Mouse (Mus musculus): ENCODE results near the gene Gpatch8. TPM values are rescaled to one million over a fixed set of nuclear protein-coding genes. Genes with fewer than 3 reads are reported as not detected.

Gpatch8 gene
- 5.3 and 6.3 TPM in 2 replicates for polyA plus RNA-seq (2012; rRNA removed)

DNA sequence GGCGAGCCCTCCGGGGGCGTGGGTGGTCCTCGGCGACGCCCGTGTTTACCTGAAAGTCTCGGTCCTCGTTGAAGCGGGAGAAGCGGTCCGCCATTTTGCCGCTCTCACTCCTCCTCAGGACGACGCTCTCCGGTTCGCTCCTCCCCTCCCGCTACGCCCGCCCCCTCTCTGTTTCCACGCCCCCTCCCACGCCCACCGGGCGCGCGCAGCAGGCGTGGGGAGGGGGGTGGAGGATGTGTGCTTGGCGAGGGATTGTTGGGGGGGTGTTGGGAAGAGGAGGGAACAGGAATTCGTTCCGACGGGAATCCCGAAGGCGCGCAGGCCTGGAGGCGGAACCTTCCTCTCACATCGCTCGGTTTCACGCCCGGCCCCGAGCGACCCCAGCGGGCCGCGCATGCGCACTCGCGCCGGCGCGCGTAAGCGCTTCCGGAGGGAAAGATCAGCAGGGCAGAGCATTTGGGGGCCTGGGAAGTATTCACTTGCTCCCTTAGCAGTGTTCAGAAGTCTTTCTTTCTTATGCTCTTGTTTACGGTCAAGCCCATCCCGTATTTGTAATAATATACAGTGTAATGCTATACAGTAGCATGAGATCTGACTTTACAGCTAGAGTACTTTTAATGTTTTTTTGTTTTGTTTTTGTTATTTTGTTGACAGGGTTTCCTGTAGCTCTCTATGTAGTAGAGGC, at the start of gene Gpatch8:
Gene Gpatch8 (minus strand): TSS at position 362 of the 685 bp plus-strand sequence.

GRCm38 (mm10) chr11:102604010-102604584, 47.9 kb upstream of the Gpatch8 start, which contains the start of gene Fzd2:
Fzd2 (plus strand) TSS chr11:102604396.

GRCm38 (mm10) chr11:102579165-102580033, 23.2 kb upstream of the Gpatch8 start, which contains the start of gene Gm11627:
Gm11627 (minus strand) TSS chr11:102579461.

GRCm38 (mm10) chr11:102469648-102470357, 86.4 kb downstream of the Gpatch8 start, which contains the start of gene Itga2b:
Itga2b (minus strand) TSS chr11:102470122.

DNA sequence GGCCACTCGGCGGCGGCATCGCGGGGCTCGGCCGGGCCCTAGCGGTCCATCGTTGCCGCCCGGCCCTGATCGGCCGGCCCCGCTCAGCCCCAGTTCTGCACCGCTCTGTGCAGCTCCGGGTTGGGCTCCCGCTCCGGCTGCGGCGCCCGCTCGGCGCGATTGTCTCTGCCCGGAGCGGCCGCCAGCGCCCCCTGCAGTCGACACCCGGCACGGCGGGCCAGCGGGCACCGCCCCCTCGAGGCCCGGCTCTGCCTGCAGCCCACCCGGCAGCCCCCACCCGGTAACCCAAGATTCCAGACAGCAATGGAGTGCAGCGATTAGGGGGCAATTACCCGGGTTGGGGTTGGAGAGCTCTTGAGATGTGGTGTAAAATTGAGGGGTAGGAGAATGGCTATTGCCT, 108.7 kb downstream of the Gpatch8 start, which contains the start of gene Fam171a2:
Gene Fam171a2 (minus strand): TSS at position 186 of the 400 bp plus-strand sequence.

DNA sequence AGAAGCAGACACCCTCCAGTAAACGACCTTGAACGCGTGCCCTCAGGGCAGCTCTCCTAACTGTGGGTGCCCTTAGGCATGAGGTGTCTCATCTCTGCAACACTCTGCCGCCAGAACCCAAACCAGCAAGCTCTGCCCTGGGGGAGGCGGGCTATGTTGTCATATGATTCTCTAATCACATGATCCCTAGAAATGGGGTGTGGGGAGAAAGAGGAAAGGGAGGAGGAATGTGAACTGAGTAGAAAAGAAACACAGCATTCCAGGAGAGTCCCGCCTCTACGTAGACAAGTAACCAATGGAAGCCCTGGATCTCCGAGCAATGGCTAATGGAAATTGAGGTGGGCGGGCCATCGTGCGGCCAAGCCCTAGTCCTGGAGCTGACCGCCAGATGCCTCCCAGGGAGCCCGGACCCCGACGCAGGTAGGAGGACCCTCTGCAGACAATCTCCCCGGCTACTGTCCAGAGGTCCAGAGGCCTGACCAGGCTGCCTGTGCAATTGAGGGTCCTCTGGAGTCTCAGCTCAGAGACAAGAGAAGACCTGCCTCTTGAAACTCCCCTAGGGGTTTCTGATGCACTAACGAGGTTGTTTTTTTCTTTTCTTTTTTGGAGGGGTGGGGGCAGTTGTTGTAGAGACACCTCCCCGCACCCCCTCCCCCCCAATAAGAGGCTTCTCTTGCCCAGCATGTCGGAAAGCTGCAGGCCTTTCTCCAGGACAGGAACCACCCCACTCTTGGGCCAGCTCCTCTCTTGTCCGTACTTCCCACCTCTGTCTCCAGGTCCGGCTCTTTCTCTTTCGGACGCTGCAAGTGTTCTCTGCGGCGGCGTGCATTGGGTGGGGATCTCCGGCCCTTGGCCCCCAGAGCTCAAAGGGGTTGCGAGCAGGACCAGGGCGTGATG, 125.8 kb downstream of the Gpatch8 start, which contains the start of gene Grn:
Gene Grn (plus strand): TSS at position 195 of the 897 bp plus-strand sequence.

Other genes with a start within 250 kb of the Gpatch8 start
- 24.8 and 26.1 TPM in 2 replicates for gene Ubtf, start 236.7 kb downstream of the Gpatch8 start, polyA plus RNA-seq (2012; rRNA removed)
- gene Slc4a1, start 190.2 kb downstream of the Gpatch8 start, polyA plus RNA-seq (2012; rRNA removed) = 295 and 300 TPM in 2 replicates
- gene Rundc3a, start 163.0 kb downstream of the Gpatch8 start, polyA plus RNA-seq (2012; rRNA removed) = 0.50 and 0.54 TPM in 2 replicates
- 199 and 201 TPM in 2 replicates for gene Slc25a39, start 148.4 kb downstream of the Gpatch8 start, polyA plus RNA-seq (2012; rRNA removed)
- 54.1 and 57.5 TPM in 2 replicates for gene Grn, start 126.1 kb downstream of the Gpatch8 start, polyA plus RNA-seq (2012; rRNA removed)
- gene Fam171a2, start 108.7 kb downstream of the Gpatch8 start, polyA plus RNA-seq (2012; rRNA removed) = 1.7 and 2.3 TPM in 2 replicates
- 22.7 and 27.8 TPM in 2 replicates for gene Itga2b, start 86.3 kb downstream of the Gpatch8 start, polyA plus RNA-seq (2012; rRNA removed)
- gene Gm11627, start 23.1 kb upstream of the Gpatch8 start, polyA plus RNA-seq (2012; rRNA removed) = 0.13 and 0.16 TPM in 2 replicates
- 0.73 and 0.80 TPM in 2 replicates for gene Fzd2, start 48.0 kb upstream of the Gpatch8 start, polyA plus RNA-seq (2012; rRNA removed)
- 0.01 and 0.03 TPM in 2 replicates for gene Meioc, start 107.3 kb upstream of the Gpatch8 start, polyA plus RNA-seq (2012; rRNA removed)
- 7.1 and 7.6 TPM in 2 replicates for gene Ccdc43, start 141.4 kb upstream of the Gpatch8 start, polyA plus RNA-seq (2012; rRNA removed)
- gene Adam11, start 205.0 kb upstream of the Gpatch8 start, polyA plus RNA-seq (2012; rRNA removed) = 0.31 and 0.36 TPM in 2 replicates

Data from liver, embryonic 18 days (tissue).